In genomic region chr10:110314525-110314924, GRCm38 (mm10) we compare ENCODE assay signal across 24 mouse cellular contexts.
"Had no signal": no experiment of that assay in that cellular context is flagged by ENCODE, and none has a peak within 500 bp of the region (broad histone marks: within the 10 kb centered on the region; RNA-seq: fewer than 3 reads in every experiment).

No protein-coding gene starts in this region.

- H3K9me3 ChIP-seq: limb, embryonic 15.5 days had no signal

- H3K27ac ChIP-seq: kidney, postnatal 0 days; layer of hippocampus, adult 2 months; left cerebral cortex, adult 2 months; limb, embryonic 12.5 days; limb, embryonic 15.5 days; liver, embryonic 14.5 days; macrophage; neural tube, embryonic 12.5 days; stomach, postnatal 0 days had no signal

- H3K4me2 ChIP-seq: limb, embryonic 12.5 days; limb, embryonic 15.5 days; liver, embryonic 11.5 days; lung, embryonic 14.5 days; neural tube, embryonic 12.5 days had no signal

- H3K4me3 ChIP-seq: layer of hippocampus, adult 2 months; left cerebral cortex, adult 2 months; limb, embryonic 12.5 days; limb, embryonic 15.5 days; neural tube, embryonic 12.5 days had no signal

- H3K27me3 ChIP-seq: limb, embryonic 12.5 days; limb, embryonic 15.5 days; neural tube, embryonic 12.5 days had no signal

- H3K36me3 ChIP-seq: limb, embryonic 12.5 days; limb, embryonic 15.5 days; neural tube, embryonic 12.5 days had no signal

- H3K4me1 ChIP-seq: limb, embryonic 12.5 days; limb, embryonic 15.5 days; neural tube, embryonic 12.5 days had no signal

- ATAC-seq: intestine, postnatal 0 days; liver, postnatal 0 days; lung, postnatal 0 days had no signal

- DNase-seq: kidney, adult 2 months; kidney, postnatal 25 days; layer of hippocampus, adult 9-11 months; left cerebral cortex, postnatal 4 days; liver, postnatal 0 days; lung, embryonic 14.5 days; right cerebral cortex, adult 18-20 months; right cerebral cortex, postnatal 14 days; right cerebral cortex, postnatal 4 days; thymus, adult 2 months; thymus, postnatal 14 days; thymus, postnatal 4 days had no signal

- H3K9ac ChIP-seq: limb, embryonic 12.5 days; limb, embryonic 15.5 days; liver, embryonic 14.5 days; liver, postnatal 0 days; lung, embryonic 14.5 days; neural tube, embryonic 12.5 days had no signal
